Comparison of ENCODE assay signal across 10 mouse cellular contexts in the genomic region with DNA sequence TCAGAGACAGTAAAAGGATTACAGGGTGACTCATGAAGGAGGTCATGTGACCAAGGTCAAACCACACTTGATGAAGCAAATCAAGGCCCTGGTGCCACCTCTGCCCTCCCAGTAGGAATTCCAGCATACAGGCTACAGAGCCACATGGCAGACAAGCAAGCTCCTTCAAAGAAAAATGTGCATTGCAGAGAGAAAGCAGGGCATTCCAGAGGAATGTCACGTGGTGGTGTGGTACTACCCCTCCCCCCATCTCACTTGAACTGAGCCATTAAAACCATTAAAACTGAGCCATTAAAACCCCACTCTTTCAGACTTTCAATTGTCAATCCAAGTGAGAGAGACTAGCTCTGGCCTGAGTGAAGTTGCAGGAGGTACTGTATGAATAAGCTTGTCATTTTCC.
DNase-seq lines count a peak whose midpoint lies in the region; ATAC-seq and TF ChIP-seq lines count a peak whose summit lies in the region.
"Had no signal": no experiment of that assay in that cellular context is flagged by ENCODE, and none has a peak within 500 bp of the region (broad histone marks: within the 10 kb centered on the region; RNA-seq: fewer than 3 reads in every experiment).

No protein-coding gene starts in this region.

- no peak overlapping the region for H3K4me3 ChIP-seq in kidney, embryonic 16.5 days (ENCODE audit: low read length)
- no peak overlapping the region for H3K4me3 ChIP-seq in C2C12 (ENCODE audit: insufficient read depth, poor library complexity, severe bottlenecking)
- H3K4me3 ChIP-seq in hindbrain, embryonic 14.5 days (replicated peaks; ENCODE audit: low read length), result no peak overlapping the region
- H3K4me3 ChIP-seq: embryonic facial prominence, embryonic 13.5 days had no signal

- no peaks in the 10 kb centered on the region for H3K79me3 ChIP-seq in C2C12 (ENCODE audit: low read depth)

- H3K4me2 ChIP-seq in kidney, embryonic 16.5 days (replicated peaks; ENCODE audit: low read depth, low read length), result no peak overlapping the region
- no peak overlapping the region for H3K4me2 ChIP-seq in hindbrain, embryonic 14.5 days (replicated peaks)
- H3K4me2 ChIP-seq: embryonic facial prominence, embryonic 13.5 days had no signal

- no peaks in the 10 kb centered on the region for H3K36me3 ChIP-seq in kidney, embryonic 16.5 days (ENCODE audit: insufficient read depth, low read length)
- no peaks in the 10 kb centered on the region for H3K36me3 ChIP-seq in C2C12 (ENCODE audit: control insufficient read depth, insufficient read depth)
- no peaks in the 10 kb centered on the region for H3K36me3 ChIP-seq in hindbrain, embryonic 14.5 days (replicated peaks; ENCODE audit: control insufficient read depth, insufficient read depth)
- H3K36me3 ChIP-seq: embryonic facial prominence, embryonic 13.5 days had no signal

- no peaks in the 10 kb centered on the region for H3K27me3 ChIP-seq in kidney, embryonic 16.5 days (ENCODE audit: insufficient read depth, low read length)
- no peaks in the 10 kb centered on the region for H3K27me3 ChIP-seq in C2C12 (ENCODE audit: control insufficient read depth, insufficient read depth, insufficient read length)
- no peaks in the 10 kb centered on the region for H3K27me3 ChIP-seq in hindbrain, embryonic 14.5 days (ENCODE audit: control insufficient read depth, insufficient read depth, low read length)
- H3K27me3 ChIP-seq: embryonic facial prominence, embryonic 13.5 days had no signal

- H3K9ac ChIP-seq in kidney, embryonic 16.5 days (replicated peaks; ENCODE audit: low read length), result no peak overlapping the region
- H3K9ac ChIP-seq in hindbrain, embryonic 14.5 days, result no peak overlapping the region
- H3K9ac ChIP-seq: embryonic facial prominence, embryonic 13.5 days had no signal

- H3K9me3 ChIP-seq in kidney, embryonic 16.5 days (ENCODE audit: low read length), result no peaks in the 10 kb centered on the region
- H3K9me3 ChIP-seq in hindbrain, embryonic 14.5 days (ENCODE audit: control insufficient read depth, low read length), result no peaks in the 10 kb centered on the region
- H3K9me3 ChIP-seq: embryonic facial prominence, embryonic 13.5 days had no signal

- no peak for DNase-seq in kidney, adult 18-20 months
- peak; percentile 93 for DNase-seq in Muller cell, postnatal 12 days (ENCODE audit: inconsistent ontology term)
- DNase-seq in hindbrain, embryonic 14.5 days (ENCODE audit: low spot score), result no peak
- DNase-seq in frontal cortex, postnatal 36 days (ENCODE audit: low spot score in 2 of 2), result no peak
- no peak for DNase-seq in testis, postnatal 14 days (ENCODE audit: low spot score)
- DNase-seq: heart, postnatal 4 days had no signal

- no peaks in the 10 kb centered on the region for H3K79me2 ChIP-seq in C2C12 (ENCODE audit: control insufficient read depth, insufficient read depth)

- H3K27ac ChIP-seq in kidney, embryonic 16.5 days (ENCODE audit: low read length), result no peak overlapping the region
- no peak overlapping the region for H3K27ac ChIP-seq in hindbrain, embryonic 14.5 days
- H3K27ac ChIP-seq: embryonic facial prominence, embryonic 13.5 days had no signal

- no peak overlapping the region for H3ac ChIP-seq in C2C12 (ENCODE audit: control insufficient read depth, insufficient read length, low read depth)

- TF ChIP-seq CTCF in C2C12 (IDR thresholded peaks at IDR 0.05; ENCODE audit: control insufficient read depth, insufficient read depth, insufficient read length), result no peak

- ATAC-seq in kidney, embryonic 16.5 days (ENCODE audit: low FRiP score, low TSS enrichment), result peak; percentile 49; the same call in 1 of the 2 replicates
- peak; percentile 29; the same call in 1 of the 2 replicates for ATAC-seq in hindbrain, embryonic 14.5 days (ENCODE audit: low FRiP score)
- ATAC-seq in megakaryocyte, adult 5-6 weeks (ENCODE audit: poor library complexity, severe bottlenecking), result no peak

- no peaks in the 10 kb centered on the region for H3K4me1 ChIP-seq in kidney, embryonic 16.5 days (ENCODE audit: insufficient read depth, low read length)
- H3K4me1 ChIP-seq in hindbrain, embryonic 14.5 days (replicated peaks; ENCODE audit: control insufficient read depth, insufficient read depth, low read length), result peaks cover 3% of the 10 kb centered on the region; the same call in 1 of the 2 replicates

- 5% methylated on average over 1 of the region's 1 CpGs for WGBS in kidney, embryonic 16.5 days
- WGBS in hindbrain, embryonic 14.5 days, result 10% methylated on average over 1 of the region's 1 CpGs

TF ChIP-seq in C2C12, 6 proteins besides CTCF, POLR2A, EP300 and RAD21:
- TF ChIP-seq MAX (IDR thresholded peaks at IDR 0.05) (peak; percentile 76), CEBPB (IDR thresholded peaks at IDR 0.05; ENCODE audit: low read depth) (peak; percentile 24), MYOG (IDR thresholded peaks at IDR 0.05; ENCODE audit: control insufficient read depth, extremely low read depth, insufficient read length) (no peak), USF1 (IDR thresholded peaks at IDR 0.05; ENCODE audit: low read depth) (peak; percentile 91), MYOD1 (IDR thresholded peaks at IDR 0.05; ENCODE audit: control insufficient read depth, insufficient read length, low read depth) (no peak)
